Mouse (Mus musculus) E14TG2a.4 (cell line): ENCODE results near the gene Tmem94.

Source experiments
- CTCF ChIP-seq: conservative IDR thresholded peaks from 2 replicates; pipeline ENCODE4 v1.5.1; 2014; ENCODE audit warnings: low read length
- POU5F1 ChIP-seq: IDR thresholded peaks from 2 replicates; pipeline ENCODE4 v1.6.1; 2014; ENCODE audit warnings: low read length, borderline replicate concordance

- TF ChIP-seq CTCF = no peak
- TF ChIP-seq POU5F1 = no peak
Measured at GRCm38 (mm10) chr11:115766981-115767380, 1.7 kb downstream of the Tmem94 start.
